Mouse (Mus musculus) MEL-GATA-1-ER (cell line): ENCODE results near the gene Mrs2.
A peak's percentile ranks its signal among the peaks of the same experiment; 100 is the strongest.

Experiments used
- DNase-seq: peaks from one replicate; pipeline ENCODE4 v3.0.0-alpha.2; 2012; ENCODE audit warnings: low read depth; ENCODE audit errors: extremely low read depth

Mrs2 gene

GRCm38 (mm10) chr13:25019793-25020539 is at the start of gene Mrs2:
Mrs2 (minus strand) TSS chr13:25020379.
- DNase-seq: peak; percentile 44

GRCm38 (mm10) chr13:25069765-25070164 is 49.6 kb upstream of the Mrs2 start:
- no peak for DNase-seq

DNA sequence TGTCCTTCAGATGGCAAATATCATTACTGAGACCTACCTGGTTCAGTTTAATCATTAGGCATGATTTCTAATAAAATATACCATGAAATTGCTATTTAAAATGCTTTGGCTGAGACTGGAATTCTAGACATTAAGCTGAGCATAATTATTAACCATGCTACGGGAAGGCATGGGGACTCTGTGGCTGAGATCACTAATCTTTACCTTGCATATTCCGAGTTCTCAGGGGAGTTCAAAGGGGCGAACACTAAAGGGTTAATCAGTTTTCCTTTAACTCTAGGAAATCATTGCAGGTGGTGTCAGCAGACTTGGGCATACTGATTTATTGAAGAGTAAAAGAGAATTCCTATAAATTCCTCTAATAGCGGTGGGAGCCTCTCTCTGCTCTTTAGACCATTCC is 47.0 kb upstream of the Mrs2 start:
- DNase-seq: no peak

DNA sequence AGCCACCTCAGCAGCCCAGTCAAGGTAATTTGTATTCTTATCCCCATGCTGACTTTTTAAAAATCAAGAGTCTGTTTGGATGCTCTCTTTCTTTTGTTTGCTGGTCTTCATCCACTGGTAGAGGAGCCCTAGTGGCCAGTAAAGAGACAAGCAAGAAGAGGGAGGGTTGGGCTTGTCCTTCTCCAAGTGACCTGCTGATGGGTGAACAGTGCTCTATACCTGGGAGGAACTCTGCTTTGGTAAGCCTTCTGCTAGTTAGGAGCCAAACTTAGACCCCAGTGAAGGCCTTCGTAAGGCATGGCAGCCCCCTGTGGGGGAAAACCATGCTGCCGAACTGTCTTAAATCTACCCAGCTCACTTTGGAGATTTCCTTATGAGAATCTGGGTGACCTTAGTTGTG is 46.5 kb upstream of the Mrs2 start:
- DNase-seq: no peak

DNA sequence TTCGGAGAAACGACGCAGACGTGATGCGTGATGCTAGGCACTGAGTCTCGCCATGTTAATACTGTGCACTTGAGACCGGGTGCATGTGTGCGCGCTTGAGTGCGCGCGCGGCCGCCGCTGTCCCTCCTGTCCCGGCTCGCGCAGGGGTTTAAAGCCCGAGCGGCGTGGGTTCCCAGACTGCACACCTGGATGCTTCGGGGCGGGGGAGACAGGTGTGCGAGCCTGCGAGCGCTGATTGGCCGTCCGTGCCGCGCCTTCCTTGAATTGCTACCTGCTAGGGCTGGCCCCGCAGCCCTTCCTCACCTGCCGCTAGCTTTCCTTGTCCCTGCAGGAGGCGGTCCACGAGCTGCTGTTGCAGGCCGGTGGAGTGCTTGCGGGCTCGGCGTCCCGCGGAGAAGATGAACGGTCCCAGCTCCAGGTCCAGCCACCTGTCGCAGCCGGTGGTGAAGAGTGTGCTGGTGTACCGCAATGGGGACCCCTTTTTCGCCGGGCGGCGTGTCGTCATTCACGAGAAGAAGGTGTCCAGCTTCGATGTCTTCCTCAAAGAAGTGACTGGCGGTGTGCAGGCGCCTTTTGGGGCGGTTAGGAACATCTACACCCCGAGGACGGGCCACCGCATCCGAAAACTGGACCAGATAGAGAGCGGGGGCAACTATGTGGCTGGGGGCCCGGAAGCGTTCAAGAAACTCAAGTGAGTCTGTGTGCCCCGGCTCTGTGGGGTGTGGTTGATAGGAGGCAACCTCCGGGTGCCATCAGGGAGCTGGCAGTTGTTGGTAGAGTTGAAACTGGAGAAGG is 35.9 kb upstream of the Mrs2 start, which contains the start of gene Dcdc2a:
TSS of gene Dcdc2a (plus strand) at position 132 of the 795 bp plus-strand sequence.
- no peak for DNase-seq

GRCm38 (mm10) chr13:25055111-25055554 is 35.0 kb upstream of the Mrs2 start:
- DNase-seq: no peak

GRCm38 (mm10) chr13:25052671-25053070 is 32.5 kb upstream of the Mrs2 start:
- no peak for DNase-seq

GRCm38 (mm10) chr13:25039488-25039887 is 19.3 kb upstream of the Mrs2 start:
- DNase-seq: no peak

DNA sequence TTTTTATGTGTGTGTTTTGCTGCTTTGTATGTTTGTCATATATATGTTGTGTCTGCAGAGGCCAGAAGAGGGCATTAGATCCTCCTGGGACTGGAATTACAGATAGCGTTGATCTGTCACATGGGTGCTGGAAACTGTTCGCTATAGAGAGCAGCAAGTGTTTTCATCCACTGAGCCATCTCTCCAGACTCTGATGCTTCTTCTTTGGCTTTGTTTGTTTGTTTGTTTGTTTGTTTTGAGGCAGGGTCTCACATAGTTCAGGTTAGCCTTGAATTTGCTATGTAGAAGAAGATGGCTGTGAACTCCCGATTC is 6.9 kb upstream of the Mrs2 start:
- DNase-seq: no peak

GRCm38 (mm10) chr13:25026409-25027113 is 6.4 kb upstream of the Mrs2 start:
- no peak for DNase-seq

- DNase-seq: peak; percentile 36
Measured at GRCm38 (mm10) chr13:25024655-25025054, 4.5 kb upstream of the Mrs2 start.

- peak; percentile 33 for DNase-seq
Measured at GRCm38 (mm10) chr13:25023129-25023528, 3.0 kb upstream of the Mrs2 start.

- DNase-seq: no peak
Measured at GRCm38 (mm10) chr13:25022386-25022785, 2.2 kb upstream of the Mrs2 start.

- no peak for DNase-seq
Measured at GRCm38 (mm10) chr13:25020540-25020892, 337 bp upstream of the Mrs2 start.

DNA sequence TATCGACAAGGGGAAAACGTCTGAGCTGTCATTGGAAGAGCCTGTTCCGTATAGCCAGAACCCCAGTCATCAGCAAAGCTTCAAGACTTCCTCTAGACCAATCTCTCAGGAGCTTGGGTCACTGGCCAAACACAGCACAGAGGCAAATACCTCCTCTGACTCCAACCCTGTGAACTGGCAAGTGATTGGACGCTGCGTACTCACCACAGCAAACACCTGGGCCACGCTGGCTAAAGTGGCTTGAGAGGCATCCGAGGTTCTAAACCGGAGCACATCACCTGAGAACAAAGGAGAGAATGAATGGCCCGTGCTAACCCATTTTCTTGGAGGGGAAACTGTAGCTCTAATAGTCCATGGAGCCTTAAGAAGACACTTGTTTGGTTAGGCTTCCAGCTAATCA is 1.9 kb downstream of the Mrs2 start:
- no peak for DNase-seq

GRCm38 (mm10) chr13:25007115-25007514 is 13.1 kb downstream of the Mrs2 start:
- no peak for DNase-seq

- DNase-seq: peak; percentile 17
Measured at GRCm38 (mm10) chr13:25002965-25003364, 17.2 kb downstream of the Mrs2 start.

- DNase-seq: no peak
Measured at GRCm38 (mm10) chr13:24999538-24999937, 20.6 kb downstream of the Mrs2 start.

DNA sequence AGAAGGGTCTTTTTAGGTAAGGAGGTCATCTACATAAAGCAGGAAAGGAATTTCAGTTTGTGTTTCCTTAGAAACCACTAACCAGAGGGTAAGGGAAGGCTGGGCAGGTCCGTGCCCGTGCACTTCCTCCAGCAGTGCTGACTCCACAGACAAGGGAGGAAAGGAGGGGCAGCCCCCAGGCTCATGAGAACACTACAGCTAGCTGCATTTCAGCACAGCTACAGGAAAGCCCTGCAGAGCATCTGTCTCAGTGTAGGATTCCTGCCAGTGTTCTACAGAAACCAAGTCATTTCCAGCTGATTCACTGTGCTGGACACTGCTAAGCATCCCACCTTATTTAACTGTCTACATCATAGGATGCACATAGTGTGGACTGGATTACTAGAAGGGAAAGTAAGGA is 27.0 kb downstream of the Mrs2 start:
- DNase-seq: no peak

DNA sequence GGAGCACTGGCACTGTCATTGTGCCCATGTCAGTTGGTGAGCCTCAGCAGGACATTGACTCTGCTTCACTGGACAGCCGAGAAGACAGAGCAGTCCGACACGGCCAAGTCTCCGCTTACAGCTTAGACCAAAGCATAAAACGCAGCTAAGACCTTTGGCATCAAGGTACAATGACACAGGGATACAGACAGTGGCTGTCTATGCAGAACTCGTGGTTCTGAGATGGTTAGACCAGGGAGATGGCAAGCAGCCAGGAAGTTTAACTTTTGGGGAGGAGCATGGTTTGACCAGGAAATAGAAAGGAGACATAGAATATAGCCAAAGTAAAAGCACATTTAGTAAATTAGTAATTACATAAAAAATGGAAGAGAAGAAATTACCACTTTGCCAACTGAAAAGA is 31.2 kb downstream of the Mrs2 start:
- no peak for DNase-seq

GRCm38 (mm10) chr13:24988391-24988790 is 31.8 kb downstream of the Mrs2 start:
- DNase-seq: peak; percentile 21

DNA sequence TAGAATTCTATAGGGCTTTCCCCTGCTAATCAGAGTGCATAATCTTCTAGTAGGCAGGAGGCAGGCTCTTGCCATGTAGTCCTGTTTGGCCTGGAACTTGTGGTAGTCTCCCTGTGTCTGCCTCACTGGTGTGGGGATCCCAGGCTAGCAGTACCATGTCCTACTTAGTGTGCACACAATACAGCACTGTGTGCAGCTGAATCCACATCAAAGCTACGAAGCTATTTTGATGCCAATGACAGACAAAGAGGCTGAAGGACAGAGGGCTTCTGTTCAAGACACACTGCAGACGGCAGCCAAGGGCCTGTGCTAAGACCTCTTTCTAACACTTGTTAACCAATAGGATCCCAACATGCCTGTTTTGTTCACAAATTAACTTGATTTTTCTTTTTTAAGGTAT is 34.7 kb downstream of the Mrs2 start:
- DNase-seq: no peak
